Mouse (Mus musculus): Measurements from ENCODE around the gene Olfr452. TPM values are rescaled to one million over a fixed set of nuclear protein-coding genes. Genes with fewer than 3 reads are reported as not detected.

Gene Olfr452
- polyA plus RNA-seq (2016; fragmentation: Nextera tagmentation; extraction: Ambion mirVana), result not detected in 2 replicates

- no peak for ATAC-seq (ENCODE audit: insufficient number of reproducible peaks, low FRiP score)
- Histone ChIP-seq H3K27me3 (replicated peaks) (no peaks in the 10 kb centered on the region), H3K9ac (no peak within 1 kb of the TSS), H3K27ac (ENCODE audit: poor library complexity, severe bottlenecking) (no peak within 1 kb of the TSS), H3K4me1 (replicated peaks) (no peaks in the 10 kb centered on the region), H3K4me3 (no peak within 1 kb of the TSS), H3K4me2 (no peak within 1 kb of the TSS), H3K36me3 (no peaks in the 10 kb centered on the region), H3K9me3 (replicated peaks) (0 out of 2 replicates have a peak, but pooled peaks cover 2% of the 10 kb centered on the region)
Measured at GRCm38 (mm10) chr6:42784793-42785192, at the start of gene Olfr452. TSS of gene Olfr452 (plus strand) at chr6:42785093.

- no peaks in the 10 kb centered on the region for H3K9me3 ChIP-seq (replicated peaks)
- no peaks in the 10 kb centered on the region for H3K4me1 ChIP-seq (replicated peaks)
- H3K27me3 ChIP-seq (replicated peaks), result no peaks in the 10 kb centered on the region
- no peak within 1 kb of the TSS for H3K27ac ChIP-seq (ENCODE audit: poor library complexity, severe bottlenecking)
- H3K4me3 ChIP-seq, result no peak within 1 kb of the TSS
- H3K36me3 ChIP-seq, result no peaks in the 10 kb centered on the region
- ATAC-seq (ENCODE audit: insufficient number of reproducible peaks, low FRiP score), result no peak
- no peak within 1 kb of the TSS for H3K4me2 ChIP-seq
- 88% methylated on average over 1 of the region's 1 CpGs for WGBS
- H3K9ac ChIP-seq, result no peak within 1 kb of the TSS
Measured at GRCm38 (mm10) chr6:42739071-42739470, 45.8 kb upstream of the Olfr452 start, which contains the start of gene Olfr453. TSS of gene Olfr453 (plus strand) at chr6:42739371.

GRCm38 (mm10) chr6:42742303-42742702, 42.6 kb upstream of the Olfr452 start:
- Histone ChIP-seq H3K9me3 (replicated peaks) (no peaks in the 10 kb centered on the region), H3K4me1 (replicated peaks) (no peaks in the 10 kb centered on the region), H3K4me3 (no peak overlapping the region), H3K27ac (ENCODE audit: poor library complexity, severe bottlenecking) (no peak overlapping the region), H3K27me3 (replicated peaks) (no peaks in the 10 kb centered on the region), H3K4me2 (no peak overlapping the region), H3K9ac (no peak overlapping the region), H3K36me3 (no peaks in the 10 kb centered on the region)
- WGBS, result 71% methylated on average over 5 of the region's 5 CpGs
- no peak for ATAC-seq (ENCODE audit: insufficient number of reproducible peaks, low FRiP score)

- no peak overlapping the region for H3K4me2 ChIP-seq
- H3K9ac ChIP-seq, result no peak overlapping the region
- no peaks in the 10 kb centered on the region for H3K27me3 ChIP-seq (replicated peaks)
- no peaks in the 10 kb centered on the region for H3K9me3 ChIP-seq (replicated peaks)
- H3K27ac ChIP-seq (ENCODE audit: poor library complexity, severe bottlenecking), result no peak overlapping the region
- H3K4me3 ChIP-seq, result no peak overlapping the region
- H3K4me1 ChIP-seq (replicated peaks), result no peaks in the 10 kb centered on the region
- no peak for ATAC-seq (ENCODE audit: insufficient number of reproducible peaks, low FRiP score)
- H3K36me3 ChIP-seq, result no peaks in the 10 kb centered on the region
Measured at GRCm38 (mm10) chr6:42747846-42748245, 37.0 kb upstream of the Olfr452 start.

GRCm38 (mm10) chr6:42756104-42756503, 28.8 kb upstream of the Olfr452 start, which contains the start of gene Olfr38:
TSS of gene Olfr38 (plus strand) at chr6:42756404.
- Histone ChIP-seq H3K27ac (ENCODE audit: poor library complexity, severe bottlenecking) (no peak within 1 kb of the TSS), H3K4me1 (replicated peaks) (no peaks in the 10 kb centered on the region), H3K4me2 (no peak within 1 kb of the TSS), H3K36me3 (no peaks in the 10 kb centered on the region), H3K27me3 (replicated peaks) (no peaks in the 10 kb centered on the region), H3K9ac (no peak within 1 kb of the TSS), H3K9me3 (replicated peaks) (no peaks in the 10 kb centered on the region), H3K4me3 (no peak within 1 kb of the TSS)
- WGBS, result 74% methylated on average over 1 of the region's 1 CpGs
- no peak for ATAC-seq (ENCODE audit: insufficient number of reproducible peaks, low FRiP score)

GRCm38 (mm10) chr6:42777066-42777465, 7.8 kb upstream of the Olfr452 start:
- no peak overlapping the region for H3K9ac ChIP-seq
- no peak for ATAC-seq (ENCODE audit: insufficient number of reproducible peaks, low FRiP score)
- 0 out of 2 replicates have a peak, but pooled peaks cover 4% of the 10 kb centered on the region for H3K9me3 ChIP-seq (replicated peaks)
- no peak overlapping the region for H3K4me3 ChIP-seq
- 83% methylated on average over 1 of the region's 1 CpGs for WGBS
- H3K4me2 ChIP-seq, result no peak overlapping the region
- no peak overlapping the region for H3K27ac ChIP-seq (ENCODE audit: poor library complexity, severe bottlenecking)
- H3K4me1 ChIP-seq (replicated peaks), result no peaks in the 10 kb centered on the region
- no peaks in the 10 kb centered on the region for H3K27me3 ChIP-seq (replicated peaks)
- H3K36me3 ChIP-seq, result no peaks in the 10 kb centered on the region

- no peaks in the 10 kb centered on the region for H3K36me3 ChIP-seq
- no peak overlapping the region for H3K9ac ChIP-seq
- H3K27me3 ChIP-seq (replicated peaks), result no peaks in the 10 kb centered on the region
- WGBS, result 39% methylated on average over 4 of the region's 4 CpGs
- no peak for ATAC-seq (ENCODE audit: insufficient number of reproducible peaks, low FRiP score)
- no peaks in the 10 kb centered on the region for H3K9me3 ChIP-seq (replicated peaks)
- no peak overlapping the region for H3K4me3 ChIP-seq
- no peak overlapping the region for H3K4me2 ChIP-seq
- H3K4me1 ChIP-seq (replicated peaks), result no peaks in the 10 kb centered on the region
- no peak overlapping the region for H3K27ac ChIP-seq (ENCODE audit: poor library complexity, severe bottlenecking)
Measured at GRCm38 (mm10) chr6:42790247-42790948, 5.5 kb downstream of the Olfr452 start.

GRCm38 (mm10) chr6:42790949-42791556, 6.2 kb downstream of the Olfr452 start:
- H3K9ac ChIP-seq, result no peak overlapping the region
- no peaks in the 10 kb centered on the region for H3K27me3 ChIP-seq (replicated peaks)
- WGBS, result 74% methylated on average over 9 of the region's 9 CpGs
- no peaks in the 10 kb centered on the region for H3K9me3 ChIP-seq (replicated peaks)
- H3K4me3 ChIP-seq, result no peak overlapping the region
- H3K27ac ChIP-seq (ENCODE audit: poor library complexity, severe bottlenecking), result no peak overlapping the region
- H3K4me1 ChIP-seq (replicated peaks), result no peaks in the 10 kb centered on the region
- no peak overlapping the region for H3K4me2 ChIP-seq
- no peaks in the 10 kb centered on the region for H3K36me3 ChIP-seq
- no peak for ATAC-seq (ENCODE audit: insufficient number of reproducible peaks, low FRiP score)

- Histone ChIP-seq H3K4me1 (replicated peaks) (no peaks in the 10 kb centered on the region), H3K27me3 (replicated peaks) (no peaks in the 10 kb centered on the region), H3K36me3 (no peaks in the 10 kb centered on the region), H3K9me3 (replicated peaks) (no peaks in the 10 kb centered on the region; the same call in 1 of the 2 replicates), H3K4me3 (no peak overlapping the region), H3K27ac (ENCODE audit: poor library complexity, severe bottlenecking) (no peak overlapping the region), H3K4me2 (no peak overlapping the region), H3K9ac (no peak overlapping the region)
- no peak for ATAC-seq (ENCODE audit: insufficient number of reproducible peaks, low FRiP score)
- 80% methylated on average over 3 of the region's 3 CpGs for WGBS
Measured at GRCm38 (mm10) chr6:42794982-42795381, 10.1 kb downstream of the Olfr452 start.

- WGBS, result 67% methylated on average over 1 of the region's 1 CpGs
- no peak within 1 kb of the TSS for H3K9ac ChIP-seq
- H3K36me3 ChIP-seq, result no peaks in the 10 kb centered on the region
- no peak within 1 kb of the TSS for H3K4me3 ChIP-seq
- no peaks in the 10 kb centered on the region for H3K27me3 ChIP-seq (replicated peaks)
- ATAC-seq (ENCODE audit: insufficient number of reproducible peaks, low FRiP score), result no peak
- H3K9me3 ChIP-seq (replicated peaks), result no peaks in the 10 kb centered on the region
- H3K4me2 ChIP-seq, result no peak within 1 kb of the TSS
- no peak within 1 kb of the TSS for H3K27ac ChIP-seq (ENCODE audit: poor library complexity, severe bottlenecking)
- H3K4me1 ChIP-seq (replicated peaks), result no peaks in the 10 kb centered on the region
Measured at GRCm38 (mm10) chr6:42811639-42812038, 26.7 kb downstream of the Olfr452 start, which contains the start of gene Olfr450. TSS of gene Olfr450 (plus strand) at chr6:42811939.

- H3K4me1 ChIP-seq (replicated peaks), result no peaks in the 10 kb centered on the region
- H3K4me2 ChIP-seq, result no peak within 1 kb of the TSS
- no peaks in the 10 kb centered on the region for H3K9me3 ChIP-seq (replicated peaks)
- no peak within 1 kb of the TSS for H3K9ac ChIP-seq
- no peak within 1 kb of the TSS for H3K4me3 ChIP-seq
- H3K27me3 ChIP-seq (replicated peaks), result no peaks in the 10 kb centered on the region
- no peak for ATAC-seq (ENCODE audit: insufficient number of reproducible peaks, low FRiP score)
- H3K36me3 ChIP-seq, result no peaks in the 10 kb centered on the region
- H3K27ac ChIP-seq (ENCODE audit: poor library complexity, severe bottlenecking), result no peak within 1 kb of the TSS
Measured at GRCm38 (mm10) chr6:42834084-42834483, 49.2 kb downstream of the Olfr452 start, which contains the start of gene Olfr449. TSS of gene Olfr449 (plus strand) at chr6:42834384.

All from heart, embryonic 12.5 days (tissue).